Mouse (Mus musculus) lung, postnatal 0 days (tissue): ENCODE measurements around the gene Hpse2. TPM values are rescaled to one million over a fixed set of nuclear protein-coding genes. Genes with fewer than 3 reads are reported as not detected.
A peak's percentile ranks its signal among the peaks of the same experiment; 100 is the strongest.

Experiments
- ATAC-seq: fragments of 200-750 bp; cut with Nextera tagmentation; 2 replicates; pipeline ENCODE4 v1.8.0; 2017; ENCODE audit warnings: moderate library complexity
- DNase-seq: peaks from one replicate; pipeline ENCODE4 v3.0.0-alpha.2; 2016; ENCODE audit warnings: low spot score
- H3K27ac ChIP-seq: fragments of 300-500 bp; sonication (generic); 2 replicates; pipeline ENCODE4 v1.5.1; 2014; ENCODE audit warnings: antibody characterized with exemption, mild to moderate bottlenecking, low read length, mixed read lengths
- H3K27me3 ChIP-seq: fragments of 300-500 bp; sonication (generic); replicated peaks from 2 replicates; pipeline ENCODE4 v1.6.1; 2014; ENCODE audit warnings: low read length, mixed read lengths; ENCODE audit not compliant: insufficient read depth
- H3K36me3 ChIP-seq: fragments of 300-500 bp; sonication (generic); 2 replicates; pipeline ENCODE4 v1.6.1; 2014; ENCODE audit warnings: low read length, mixed read lengths; ENCODE audit not compliant: insufficient read depth
- H3K4me1 ChIP-seq: fragments of 300-500 bp; sonication (generic); 2 replicates; pipeline ENCODE4 v1.6.1; 2014; ENCODE audit warnings: antibody characterized with exemption, low read depth, low read length, mixed read lengths; ENCODE audit not compliant: insufficient read depth
- H3K4me2 ChIP-seq: fragments of 300-500 bp; sonication (generic); replicated peaks from 2 replicates; pipeline ENCODE4 v1.6.1; 2014; ENCODE audit warnings: low read depth, mild to moderate bottlenecking, low read length, moderate library complexity, mixed read lengths
- H3K4me3 ChIP-seq: fragments of 300-500 bp; sonication (generic); 2 replicates; pipeline ENCODE4 v1.5.1; 2014; ENCODE audit warnings: low read depth, low read length
- H3K9ac ChIP-seq: fragments of 300-500 bp; sonication (generic); replicated peaks from 2 replicates; pipeline ENCODE4 v1.6.1; 2014; ENCODE audit warnings: low read depth, mild to moderate bottlenecking
- H3K9me3 ChIP-seq: fragments of 300-500 bp; sonication (generic); 2 replicates; pipeline ENCODE4 v1.6.1; 2016; ENCODE audit warnings: low read length, mixed read lengths
- CTCF ChIP-seq: IDR thresholded peaks from 2 replicates; pipeline ENCODE4 v1.5.1; 2016; ENCODE audit warnings: antibody characterized with exemption, mild to moderate bottlenecking
- EP300 ChIP-seq: IDR thresholded peaks from 2 replicates; pipeline ENCODE4 v1.6.1; 2016; ENCODE audit warnings: antibody characterized with exemption, mild to moderate bottlenecking, control low read depth
- WGBS: fragments of 180-500 bp; shearing (Covaris S2); extraction: QIAGEN DNeasy Blood & Tissue Kit; methylation state at CpG from one replicate; pipeline ENCODE4 v1.1.7; 2014; 5-methylcytosine and 5-hydroxymethylcytosine counted together
- polyA plus RNA-seq: library from polyadenylated mRNA; unstranded; fragments of >200 nt; fragmentation: Nextera tagmentation; extraction: Ambion mirVana; gene quantifications from 2 replicates; pipeline ENCODE4 v1.2.1, GENCODE M21; 2015

The Hpse2 gene
- polyA plus RNA-seq, 1 experiment from 2014 or later: 0.64 TPM

- WGBS: 88% methylated on average over 10 of the region's 10 CpGs
- H3K9ac ChIP-seq: no peak overlapping the region
- H3K4me3 ChIP-seq: no peak overlapping the region
- H3K27me3 ChIP-seq: no peaks in the 10 kb centered on the region
- no peak for DNase-seq
- H3K4me1 ChIP-seq: no peaks in the 10 kb centered on the region
- H3K27ac ChIP-seq: no peak overlapping the region
- no peak overlapping the region for H3K4me2 ChIP-seq
- no peak for TF ChIP-seq CTCF
- TF ChIP-seq EP300: no peak
- H3K9me3 ChIP-seq: no peaks in the 10 kb centered on the region
- no peak for ATAC-seq
- no peaks in the 10 kb centered on the region for H3K36me3 ChIP-seq
These were observed 618.5 kb downstream of the Hpse2 start for GRCm38 (mm10) chr19:42769648-42770047.

GRCm38 (mm10) chr19:42767361-42767760, 620.8 kb downstream of the Hpse2 start:
- no peaks in the 10 kb centered on the region for H3K36me3 ChIP-seq
- DNase-seq (no peak), ATAC-seq (no peak)
- no peaks in the 10 kb centered on the region for H3K27me3 ChIP-seq
- WGBS: 69% methylated on average over 8 of the region's 8 CpGs
- H3K4me2 ChIP-seq: no peak overlapping the region
- H3K9ac ChIP-seq: no peak overlapping the region
- H3K27ac ChIP-seq: no peak overlapping the region
- no peak overlapping the region for H3K4me3 ChIP-seq
- no peak for TF ChIP-seq EP300
- no peak for TF ChIP-seq CTCF
- no peaks in the 10 kb centered on the region for H3K9me3 ChIP-seq
- H3K4me1 ChIP-seq: no peaks in the 10 kb centered on the region

- no peak for TF ChIP-seq EP300
- no peak for TF ChIP-seq CTCF
- WGBS: 70% methylated on average over 10 of the region's 10 CpGs
These were observed 623.8 kb downstream of the Hpse2 start for GRCm38 (mm10) chr19:42764398-42764797.

GRCm38 (mm10) chr19:42756671-42757070, 631.5 kb downstream of the Hpse2 start:
- Histone ChIP-seq H3K4me1 (peaks cover 5% of the 10 kb centered on the region; the same call in 1 of the 2 replicates), H3K36me3 (no peaks in the 10 kb centered on the region), H3K4me3 (no peak overlapping the region), H3K9ac (no peak overlapping the region), H3K4me2 (no peak overlapping the region), H3K27me3 (no peaks in the 10 kb centered on the region), H3K27ac (no peak overlapping the region), H3K9me3 (no peaks in the 10 kb centered on the region)
- ATAC-seq (peak; percentile 18; the same call in 1 of the 2 replicates), DNase-seq (peak; percentile 44)
- TF ChIP-seq CTCF (no peak), EP300 (no peak)
- WGBS: 61% methylated on average over 6 of the region's 6 CpGs

More at GRCm38 (mm10) chr19:42764398-42764797, 623.8 kb downstream of the Hpse2 start:
- H3K4me1 ChIP-seq: no peaks in the 10 kb centered on the region
- H3K36me3 ChIP-seq: no peaks in the 10 kb centered on the region
- DNase-seq (no peak), ATAC-seq (no peak)
- H3K27ac ChIP-seq: no peak overlapping the region
- H3K9me3 ChIP-seq: no peaks in the 10 kb centered on the region
- no peak overlapping the region for H3K9ac ChIP-seq
- H3K27me3 ChIP-seq: no peaks in the 10 kb centered on the region
- H3K4me3 ChIP-seq: no peak overlapping the region
- H3K4me2 ChIP-seq: no peak overlapping the region

- peak; percentile 39 for DNase-seq
- TF ChIP-seq CTCF (no peak), EP300 (no peak)
- H3K27ac ChIP-seq: no peak overlapping the region
- WGBS: 48% methylated on average over 15 of the region's 15 CpGs
- peaks cover 5% of the 10 kb centered on the region; the same call in 1 of the 2 replicates for H3K4me1 ChIP-seq
- no peak overlapping the region for H3K9ac ChIP-seq
- no peak overlapping the region for H3K4me2 ChIP-seq
- no peak for ATAC-seq
- no peaks in the 10 kb centered on the region for H3K27me3 ChIP-seq
- H3K4me3 ChIP-seq: no peak overlapping the region
- H3K9me3 ChIP-seq: no peaks in the 10 kb centered on the region
- H3K36me3 ChIP-seq: no peaks in the 10 kb centered on the region
These were observed 632.8 kb downstream of the Hpse2 start for GRCm38 (mm10) chr19:42755148-42755870.

GRCm38 (mm10) chr19:42753141-42753917, 634.8 kb downstream of the Hpse2 start:
- H3K4me1 ChIP-seq: peaks cover 5% of the 10 kb centered on the region; the same call in 1 of the 2 replicates
- 3% methylated on average over 11 of the region's 11 CpGs for WGBS
- H3K4me2 ChIP-seq: peak overlapping the region; percentile 59
- TF ChIP-seq CTCF: no peak
- 0 out of 2 replicates have a peak, but pooled peaks have one; percentile 9 for TF ChIP-seq EP300
- no peaks in the 10 kb centered on the region for H3K9me3 ChIP-seq
- DNase-seq (peak; percentile 88), ATAC-seq (peak; percentile 72)
- H3K27ac ChIP-seq: peak overlapping the region; percentile 60
- no peaks in the 10 kb centered on the region for H3K27me3 ChIP-seq
- peak overlapping the region; percentile 37; the same call in 1 of the 2 replicates for H3K4me3 ChIP-seq
- H3K36me3 ChIP-seq: no peaks in the 10 kb centered on the region
- H3K9ac ChIP-seq: 0 out of 2 replicates have a peak overlapping the region, but pooled peaks have one; percentile 6
